Mouse (Mus musculus) spleen, adult 2 months (tissue): ENCODE results near the gene Ndufa6.

Experiments used
- CTCF ChIP-seq: fragments of 200-500 bp; IDR thresholded peaks from 2 replicates; pipeline ENCODE4 v1.5.1; 2011; ENCODE audit warnings: mild to moderate bottlenecking, inconsistent platforms; ENCODE audit not compliant: insufficient read depth, insufficient read length, insufficient replicate concordance; ENCODE audit errors: extremely low read depth
- POLR2A ChIP-seq: fragments of 200-500 bp; IDR thresholded peaks from 2 replicates; pipeline ENCODE4 v1.6.1; 2011; ENCODE audit warnings: low read depth, low read length, inconsistent platforms

- no peak for TF ChIP-seq CTCF
- no peak for TF ChIP-seq POLR2A
Measured at GRCm38 (mm10) chr15:82348258-82348998, 5.7 kb downstream of the Ndufa6 start.
